Mouse (Mus musculus) stomach, embryonic 14.5 days (tissue): Measurements from ENCODE around the gene Llcfc1. TPM values are rescaled to one million over a fixed set of nuclear protein-coding genes. Genes with fewer than 3 reads are reported as not detected.

ENCODE experiments used
- ATAC-seq: fragments of 200-750 bp; cut with Nextera tagmentation; 2 replicates; pipeline ENCODE4 v1.8.0; 2017; ENCODE audit warnings: low read depth, moderate TSS enrichment; ENCODE audit not compliant: insufficient number of reproducible peaks, insufficient read depth, low FRiP score
- H3K27ac ChIP-seq: fragments of 300-500 bp; sonication (generic); 2 replicates; pipeline ENCODE4 v1.5.1; 2014; ENCODE audit warnings: mild to moderate bottlenecking, low read length, moderate library complexity, mixed read lengths
- H3K27me3 ChIP-seq: fragments of 300-500 bp; sonication (generic); 2 replicates; pipeline ENCODE4 v1.6.1; 2014; ENCODE audit warnings: low read length, control low read depth, mixed read lengths; ENCODE audit not compliant: control insufficient read depth, insufficient read depth
- H3K36me3 ChIP-seq: fragments of 300-500 bp; sonication (generic); 2 replicates; pipeline ENCODE4 v1.6.1; 2014; ENCODE audit warnings: mild to moderate bottlenecking, control low read depth, low read length, moderate library complexity, mixed read lengths; ENCODE audit not compliant: control insufficient read depth, insufficient read depth
- H3K4me1 ChIP-seq: fragments of 300-500 bp; sonication (generic); 2 replicates; pipeline ENCODE4 v1.6.1; 2014; ENCODE audit warnings: low read length, control low read depth, mixed read lengths; ENCODE audit not compliant: control insufficient read depth, insufficient read depth
- H3K4me2 ChIP-seq: fragments of 300-500 bp; sonication (generic); replicated peaks from 2 replicates; pipeline ENCODE4 v1.6.1; 2014; ENCODE audit warnings: low read depth, low read length, control low read depth
- H3K4me3 ChIP-seq: fragments of 300-500 bp; sonication (generic); 2 replicates; pipeline ENCODE4 v1.5.1; 2014; ENCODE audit warnings: low read depth, low read length, control low read depth
- H3K9ac ChIP-seq: fragments of 300-500 bp; sonication (generic); replicated peaks from 2 replicates; pipeline ENCODE4 v1.6.1; 2014; ENCODE audit warnings: low read depth, mild to moderate bottlenecking, control low read depth, low read length, moderate library complexity, mixed read lengths
- H3K9me3 ChIP-seq: fragments of 300-500 bp; sonication (generic); 2 replicates; pipeline ENCODE4 v1.6.1; 2016; ENCODE audit warnings: low read depth, low read length, control low read depth; ENCODE audit not compliant: control insufficient read depth
- WGBS: fragments of 180-500 bp; shearing (Covaris S2); extraction: QIAGEN DNeasy Blood & Tissue Kit; methylation state at CpG from one replicate; pipeline ENCODE4 v1.1.7; 2014; 5-methylcytosine and 5-hydroxymethylcytosine counted together
- polyA plus RNA-seq: library from polyadenylated mRNA; unstranded; fragments of >200 nt; fragmentation: Nextera tagmentation; extraction: Ambion mirVana; gene quantifications from 2 replicates; pipeline ENCODE4 v1.2.1, GENCODE M21; 2014

The Llcfc1 gene
- polyA plus RNA-seq, 1 experiment from 2014 or later, result 0.48 TPM

DNA sequence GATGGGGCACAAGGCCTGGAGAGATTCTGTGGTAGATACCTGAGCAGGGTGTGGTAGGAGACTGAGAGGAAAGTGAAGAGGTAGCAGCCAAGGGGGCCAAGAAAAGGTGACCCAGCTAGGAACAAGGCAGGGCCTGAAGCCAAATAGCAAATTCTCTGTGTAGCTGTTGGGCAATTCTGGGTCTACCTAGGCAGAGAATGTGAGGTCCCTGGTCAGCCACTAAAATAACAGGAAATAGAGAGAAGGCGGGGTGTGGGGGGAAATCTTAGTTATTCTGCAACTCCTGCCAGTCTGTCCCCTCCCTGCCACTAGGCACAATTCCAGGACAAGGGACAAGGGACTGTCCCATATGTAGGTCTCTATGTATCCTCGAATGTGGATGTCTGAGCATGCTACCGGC, 41.0 kb upstream of the Llcfc1 start:
- Histone ChIP-seq H3K36me3 (no peaks in the 10 kb centered on the region), H3K4me3 (no peak overlapping the region), H3K4me1 (no peaks in the 10 kb centered on the region), H3K4me2 (no peak overlapping the region), H3K9me3 (no peaks in the 10 kb centered on the region), H3K27ac (no peak overlapping the region; the same call in 1 of the 2 replicates), H3K9ac (no peak overlapping the region), H3K27me3 (no peaks in the 10 kb centered on the region)
- ATAC-seq, result no peak
- 92% methylated on average over 3 of the region's 3 CpGs for WGBS

DNA sequence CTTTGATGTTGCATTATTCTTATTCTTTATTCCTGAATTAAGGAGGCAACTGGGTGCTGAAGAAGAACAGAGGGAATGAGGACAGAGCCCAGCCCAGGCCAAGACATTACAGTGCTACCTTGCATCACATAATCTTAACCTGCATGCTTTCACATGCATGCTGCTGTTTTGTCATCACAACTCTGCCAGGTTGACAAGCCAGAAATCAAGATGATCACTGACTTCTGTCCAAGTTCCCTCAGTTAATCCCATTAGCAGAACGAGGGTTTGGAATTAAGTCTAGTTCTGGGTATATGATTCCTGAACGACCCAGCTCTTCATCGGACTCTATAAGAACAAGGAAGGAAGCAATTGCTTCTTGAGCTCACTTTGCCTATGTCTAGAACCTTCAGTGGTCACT, 38.0 kb upstream of the Llcfc1 start:
- WGBS, result 86% methylated on average over 3 of the region's 3 CpGs
- Histone ChIP-seq H3K4me3 (no peak overlapping the region), H3K9ac (no peak overlapping the region), H3K4me1 (no peaks in the 10 kb centered on the region), H3K36me3 (no peaks in the 10 kb centered on the region), H3K27ac (no peak overlapping the region), H3K9me3 (no peaks in the 10 kb centered on the region), H3K4me2 (no peak overlapping the region), H3K27me3 (no peaks in the 10 kb centered on the region)
- ATAC-seq, result no peak

- no peaks in the 10 kb centered on the region for H3K4me1 ChIP-seq
- H3K4me2 ChIP-seq, result no peak overlapping the region
- H3K4me3 ChIP-seq, result no peak overlapping the region
- ATAC-seq, result no peak
- no peak overlapping the region for H3K9ac ChIP-seq
- no peaks in the 10 kb centered on the region for H3K27me3 ChIP-seq
- H3K27ac ChIP-seq, result no peak overlapping the region
- no peaks in the 10 kb centered on the region for H3K9me3 ChIP-seq
- no peaks in the 10 kb centered on the region for H3K36me3 ChIP-seq
These were observed 37.6 kb upstream of the Llcfc1 start for GRCm38 (mm10) chr6:41646672-41647071.

- 94% methylated on average over 5 of the region's 5 CpGs for WGBS
- no peaks in the 10 kb centered on the region for H3K27me3 ChIP-seq
These were observed 31.1 kb upstream of the Llcfc1 start for GRCm38 (mm10) chr6:41653173-41653572.

DNA sequence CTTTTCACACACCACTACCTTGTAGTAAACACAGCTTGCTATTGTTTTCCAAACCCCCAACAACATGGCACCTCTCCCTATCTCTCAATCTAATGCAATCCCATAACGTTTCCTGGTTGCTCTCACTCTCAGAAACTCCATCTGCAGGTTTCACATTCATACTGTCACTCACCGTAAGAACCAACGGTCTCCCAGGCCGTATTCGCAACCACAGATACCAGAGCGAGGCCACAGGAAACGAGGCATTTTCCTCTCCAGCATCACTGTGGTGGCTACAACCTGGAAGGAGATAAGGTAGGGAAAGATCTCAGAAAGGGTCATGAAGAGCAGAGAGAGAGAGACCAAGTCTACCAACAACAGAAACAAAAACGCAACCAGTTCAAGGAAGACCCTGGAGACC, 29.6 kb upstream of the Llcfc1 start:
- Histone ChIP-seq H3K9me3 (no peaks in the 10 kb centered on the region), H3K4me2 (no peak overlapping the region), H3K4me1 (no peaks in the 10 kb centered on the region), H3K9ac (no peak overlapping the region), H3K27me3 (no peaks in the 10 kb centered on the region), H3K36me3 (no peaks in the 10 kb centered on the region), H3K27ac (no peak overlapping the region), H3K4me3 (no peak overlapping the region)
- no peak for ATAC-seq
- WGBS, result 86% methylated on average over 8 of the region's 8 CpGs

More at GRCm38 (mm10) chr6:41653173-41653572, 31.1 kb upstream of the Llcfc1 start:
- no peaks in the 10 kb centered on the region for H3K36me3 ChIP-seq
- H3K9ac ChIP-seq, result no peak overlapping the region
- no peak overlapping the region for H3K4me3 ChIP-seq
- ATAC-seq, result no peak
- H3K4me2 ChIP-seq, result no peak overlapping the region
- H3K9me3 ChIP-seq, result no peaks in the 10 kb centered on the region
- H3K4me1 ChIP-seq, result no peaks in the 10 kb centered on the region
- H3K27ac ChIP-seq, result no peak overlapping the region

DNA sequence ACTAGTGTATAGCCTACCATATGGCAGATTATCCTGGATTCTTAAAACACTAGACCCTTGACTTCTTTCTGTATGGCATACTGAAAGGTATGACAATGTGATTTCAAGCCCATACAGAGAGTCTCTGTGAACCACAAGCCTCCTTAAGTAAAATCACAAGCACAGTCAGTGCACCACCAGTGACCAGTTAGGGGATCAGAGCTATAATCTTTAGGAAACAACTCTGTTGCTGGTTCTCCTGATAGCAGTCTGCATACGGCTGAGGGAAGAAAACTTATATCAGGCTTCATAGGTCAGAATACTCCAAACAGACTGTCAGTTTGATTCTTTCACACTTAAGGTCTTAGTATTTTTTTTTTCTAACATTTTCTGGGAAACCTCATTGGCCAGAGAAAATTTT, 25.7 kb upstream of the Llcfc1 start:
- no peaks in the 10 kb centered on the region for H3K9me3 ChIP-seq
- no peak overlapping the region for H3K4me3 ChIP-seq
- no peaks in the 10 kb centered on the region for H3K4me1 ChIP-seq
- H3K27ac ChIP-seq, result no peak overlapping the region
- no peak overlapping the region for H3K4me2 ChIP-seq
- no peak for ATAC-seq
- no peak overlapping the region for H3K9ac ChIP-seq
- no peaks in the 10 kb centered on the region for H3K27me3 ChIP-seq
- H3K36me3 ChIP-seq, result no peaks in the 10 kb centered on the region
- WGBS, result 44% methylated on average over 1 of the region's 1 CpGs

DNA sequence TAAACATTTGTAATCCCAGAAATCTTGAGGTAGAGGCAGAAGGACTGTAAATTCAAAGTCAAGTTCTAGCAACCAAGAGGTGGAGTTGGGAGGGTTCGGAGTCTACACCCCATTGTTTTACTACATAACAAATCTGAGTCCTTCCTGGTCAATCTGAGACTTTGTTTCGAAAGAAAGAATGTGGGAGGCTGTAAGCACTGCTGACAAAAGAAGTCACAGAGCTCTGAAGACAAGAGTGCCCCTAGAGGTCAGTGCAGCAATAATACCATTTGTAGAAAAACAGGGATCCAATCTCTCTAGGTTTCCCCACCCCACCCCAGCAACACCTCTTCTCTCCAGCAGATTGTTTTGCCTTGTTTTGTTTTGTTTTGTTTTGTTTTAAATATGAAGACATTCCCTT, 21.9 kb upstream of the Llcfc1 start:
- Histone ChIP-seq H3K27ac (no peak overlapping the region), H3K27me3 (no peaks in the 10 kb centered on the region), H3K9me3 (no peaks in the 10 kb centered on the region), H3K4me1 (no peaks in the 10 kb centered on the region), H3K4me3 (no peak overlapping the region), H3K9ac (no peak overlapping the region), H3K4me2 (no peak overlapping the region), H3K36me3 (no peaks in the 10 kb centered on the region)
- WGBS, result 39% methylated on average over 2 of the region's 2 CpGs
- no peak for ATAC-seq

- H3K4me2 ChIP-seq, result no peak overlapping the region
- no peak overlapping the region for H3K27ac ChIP-seq
- 87% methylated on average over 2 of the region's 2 CpGs for WGBS
- H3K36me3 ChIP-seq, result no peaks in the 10 kb centered on the region
- no peak overlapping the region for H3K4me3 ChIP-seq
- H3K9me3 ChIP-seq, result peaks cover 4% of the 10 kb centered on the region; the same call in 1 of the 2 replicates
- no peaks in the 10 kb centered on the region for H3K4me1 ChIP-seq
- no peaks in the 10 kb centered on the region for H3K27me3 ChIP-seq
- no peak for ATAC-seq
- H3K9ac ChIP-seq, result no peak overlapping the region
These were observed 7.7 kb upstream of the Llcfc1 start for GRCm38 (mm10) chr6:41676530-41676929.

DNA sequence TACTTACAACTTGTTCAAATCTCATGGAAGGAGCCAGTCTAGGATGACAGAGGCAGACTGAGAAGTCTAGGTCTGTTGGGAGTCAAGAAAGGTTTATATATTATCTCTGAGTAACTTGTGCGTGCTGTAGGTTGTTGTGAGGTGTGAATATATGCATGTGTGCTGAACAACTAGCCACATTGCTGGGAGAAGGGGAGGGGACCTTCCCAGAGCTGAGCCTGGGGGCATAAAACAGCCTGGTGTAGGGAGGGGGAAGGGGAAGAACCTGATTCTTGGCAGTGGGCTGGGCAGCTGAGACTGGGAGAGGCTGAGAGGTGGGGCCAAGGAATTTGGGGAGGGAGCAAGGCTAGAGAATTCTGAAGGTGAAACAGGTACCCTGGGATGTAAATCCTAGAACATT, 3.6 kb upstream of the Llcfc1 start, which contains the start of gene Trpv5:
Trpv5 (minus strand) TSS at position 101 of the 400 bp plus-strand sequence.
- WGBS, result 55% methylated on average over 1 of the region's 1 CpGs
- no peaks in the 10 kb centered on the region for H3K4me1 ChIP-seq
- H3K4me3 ChIP-seq, result no peak within 1 kb of the TSS
- no peaks in the 10 kb centered on the region for H3K9me3 ChIP-seq
- H3K4me2 ChIP-seq, result no peak within 1 kb of the TSS
- no peaks in the 10 kb centered on the region for H3K27me3 ChIP-seq
- no peak for ATAC-seq
- no peak within 1 kb of the TSS for H3K27ac ChIP-seq
- no peak within 1 kb of the TSS for H3K9ac ChIP-seq
- H3K36me3 ChIP-seq, result no peaks in the 10 kb centered on the region
